Mouse (Mus musculus) G1E-ER4 (cell line): ENCODE measurements around the gene Lbx1. TPM values are rescaled to one million over a fixed set of nuclear protein-coding genes. Genes with fewer than 3 reads are reported as not detected.

ENCODE experiments used
- GATA1 ChIP-seq: IDR thresholded peaks from one replicate; pipeline ENCODE4 v1.8.0; 2012; ENCODE audit warnings: low read length, inconsistent platforms
- polyA plus RNA-seq: library from polyadenylated mRNA; stranded (reverse); fragments of >175 nt; gene quantifications from 2 replicates; pipeline ENCODE4 v1.2.3, GENCODE M21; 2012

The Lbx1 gene
- not detected in 2 replicates for polyA plus RNA-seq

- no peak for TF ChIP-seq GATA1
These were observed at the start of gene Lbx1 for GRCm38 (mm10) chr19:45235766-45236362. Lbx1 (minus strand) TSS chr19:45235812.

DNA sequence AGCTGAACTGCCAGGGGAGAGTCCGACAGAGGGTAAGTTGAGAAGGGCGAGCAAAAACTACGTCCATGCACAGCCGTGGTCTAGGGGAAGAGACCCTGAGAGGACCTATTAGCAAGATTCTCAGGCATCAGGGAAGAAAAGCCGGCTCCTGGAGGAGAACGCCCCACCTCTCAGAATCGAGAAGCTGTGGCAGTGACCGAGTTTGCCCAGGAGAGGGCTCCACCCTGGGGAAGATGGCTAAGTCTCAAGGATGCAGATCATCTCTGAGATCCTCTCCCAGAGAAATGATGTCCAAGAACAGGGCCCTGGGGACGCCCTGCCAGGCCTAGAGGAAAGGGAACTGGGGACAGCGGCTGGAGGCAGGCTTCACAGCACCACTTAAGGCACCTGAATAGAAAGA is 47.7 kb upstream of the Lbx1 start:
- TF ChIP-seq GATA1 = no peak

DNA sequence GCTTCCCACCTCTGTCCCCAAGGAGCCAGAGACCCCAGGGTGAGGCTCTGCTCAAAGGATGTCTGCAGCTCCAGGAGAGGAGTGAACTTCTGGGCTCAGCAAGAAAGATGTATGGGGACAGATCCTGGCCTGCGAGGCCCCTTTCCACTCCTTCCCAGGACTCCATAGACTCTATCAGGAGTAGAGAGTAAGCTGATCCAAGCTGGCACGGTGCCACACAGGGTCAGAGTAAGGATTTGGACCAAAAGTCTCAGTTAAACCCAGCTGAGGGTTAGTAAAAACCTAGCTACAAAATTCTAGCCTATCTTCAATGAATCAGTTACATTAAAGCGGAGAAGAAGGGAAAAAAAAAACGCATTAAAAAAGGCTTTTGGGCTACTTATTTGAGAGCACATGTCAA is 40.6 kb upstream of the Lbx1 start:
- no peak for TF ChIP-seq GATA1

GRCm38 (mm10) chr19:45271986-45272385 is 36.4 kb upstream of the Lbx1 start:
- TF ChIP-seq GATA1 = no peak

DNA sequence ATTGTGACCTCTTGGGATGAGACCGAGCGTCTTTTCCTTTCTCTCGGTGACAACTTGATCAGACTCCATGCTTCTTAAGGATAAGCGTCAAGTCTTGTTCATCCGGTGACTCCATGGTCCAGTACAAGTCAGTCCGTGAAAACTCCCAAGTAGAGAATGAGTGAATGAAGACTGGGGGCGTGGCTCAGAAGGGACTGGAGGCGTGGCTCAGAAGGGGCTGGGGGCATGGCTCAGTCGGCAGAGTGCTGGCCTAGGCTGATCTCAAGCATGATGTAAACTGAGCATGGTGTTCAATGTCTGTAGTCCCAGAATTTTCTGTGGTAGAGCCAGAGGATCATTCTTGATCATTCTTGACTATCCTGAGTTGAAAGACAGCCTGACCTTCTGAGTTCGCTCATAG is 27.4 kb upstream of the Lbx1 start:
- TF ChIP-seq GATA1 = no peak

DNA sequence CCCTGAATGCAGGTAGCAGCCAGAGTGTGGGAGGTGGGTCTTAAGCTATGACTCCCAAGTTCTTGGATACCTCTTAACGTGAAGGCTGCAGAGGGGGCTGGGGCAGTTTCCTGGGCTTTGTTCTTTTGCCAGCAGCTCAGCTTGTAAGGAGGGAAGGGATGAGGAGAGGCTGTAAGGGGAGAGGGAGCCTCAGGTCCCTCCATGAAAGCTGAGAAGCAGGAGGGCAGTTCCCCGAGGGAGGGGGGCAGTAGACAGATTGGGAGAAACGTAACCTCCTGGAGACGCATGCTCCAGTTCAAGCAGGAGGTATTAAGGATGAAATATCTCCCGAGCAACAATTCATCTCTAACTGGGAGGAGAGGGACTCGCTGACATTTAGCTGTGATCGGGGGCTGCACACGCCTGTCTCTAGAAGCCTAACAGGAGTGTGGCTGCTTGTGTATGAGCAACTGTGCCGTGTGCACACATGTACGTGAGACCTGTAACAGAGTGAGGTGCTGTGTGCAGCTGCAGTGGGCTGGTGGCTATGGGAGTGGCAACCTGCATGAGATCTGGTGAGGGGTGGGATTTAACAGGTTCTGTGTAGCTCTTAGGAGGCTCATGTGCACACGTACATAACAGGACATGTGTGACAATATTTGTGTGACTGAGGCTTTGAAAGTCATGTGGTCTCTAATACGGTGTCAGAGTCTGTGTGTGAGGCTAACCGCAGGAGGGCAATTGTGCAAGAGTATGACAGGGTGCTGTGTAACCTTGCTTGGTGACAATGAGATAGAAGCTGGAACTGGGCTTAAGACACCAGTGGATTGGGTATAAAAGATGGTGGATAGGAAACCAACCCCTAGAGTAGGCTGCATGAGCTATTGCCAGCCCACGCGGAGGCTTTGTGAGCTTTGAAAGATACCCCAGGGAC is 22.1 kb upstream of the Lbx1 start:
- no peak for TF ChIP-seq GATA1

DNA sequence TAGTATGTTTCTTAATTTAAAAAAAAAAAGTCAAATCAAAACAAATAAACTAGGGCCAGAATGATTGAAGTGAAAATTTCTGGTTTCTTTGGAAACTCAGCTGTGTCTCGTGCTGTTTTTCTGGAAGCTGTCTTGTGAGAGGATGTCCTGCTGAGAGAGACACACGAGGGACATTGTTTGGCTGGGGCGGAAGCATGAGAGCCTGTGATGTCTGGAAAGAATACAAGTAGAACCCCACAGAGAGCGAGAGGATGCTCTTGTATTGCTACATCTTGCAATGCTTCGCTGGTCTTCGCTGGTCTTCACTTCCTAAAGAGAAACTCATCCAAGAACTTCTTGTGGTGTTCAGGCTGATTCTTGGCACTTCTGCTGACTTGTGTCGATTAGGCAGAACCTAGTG is 19.2 kb upstream of the Lbx1 start:
- TF ChIP-seq GATA1 = no peak

GRCm38 (mm10) chr19:45252436-45252835 is 16.8 kb upstream of the Lbx1 start:
- no peak for TF ChIP-seq GATA1

GRCm38 (mm10) chr19:45248691-45249090 is 13.1 kb upstream of the Lbx1 start:
- TF ChIP-seq GATA1 = no peak

DNA sequence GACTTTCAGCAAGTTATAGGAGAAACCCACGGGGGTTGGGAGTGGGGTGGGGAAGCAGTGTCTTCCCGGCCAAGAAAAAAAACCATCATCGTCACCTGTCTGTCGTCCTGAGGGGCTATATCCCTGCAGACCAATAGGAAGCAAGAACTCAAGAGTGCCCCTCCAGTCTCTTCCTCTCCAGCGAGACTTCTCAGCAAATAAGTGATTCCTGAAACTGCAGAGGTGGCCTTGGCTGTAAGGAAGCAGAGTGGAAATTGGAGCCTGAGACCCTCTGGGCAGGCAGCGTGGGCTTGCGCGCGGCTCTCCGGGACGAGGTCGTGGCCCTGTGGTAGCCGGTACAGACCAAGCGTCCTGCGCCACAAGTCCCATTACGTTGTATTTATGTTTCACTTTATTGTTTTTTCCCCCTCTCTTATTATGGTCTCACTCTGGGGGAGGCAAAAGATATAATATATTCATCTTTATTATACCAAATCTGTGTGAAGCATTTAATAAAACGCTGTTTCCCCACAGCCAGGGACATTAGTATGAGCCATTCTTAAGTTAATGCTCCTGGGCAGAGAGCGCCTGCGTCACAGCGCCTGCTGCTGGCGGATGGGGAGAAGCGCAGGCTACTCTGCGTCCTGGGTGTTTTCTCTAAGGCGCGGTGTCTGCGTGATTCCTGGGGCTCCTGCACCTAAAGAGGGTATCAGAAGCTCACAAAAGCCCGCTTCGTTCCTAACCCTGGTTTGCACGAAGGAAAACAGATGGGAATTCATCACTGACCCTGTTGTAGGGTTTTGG is 8.5 kb upstream of the Lbx1 start:
- no peak for TF ChIP-seq GATA1

- no peak for TF ChIP-seq GATA1
These were observed 7.6 kb upstream of the Lbx1 start for GRCm38 (mm10) chr19:45243264-45243602.

- no peak for TF ChIP-seq GATA1
These were observed 7.0 kb upstream of the Lbx1 start for GRCm38 (mm10) chr19:45242348-45243263.

DNA sequence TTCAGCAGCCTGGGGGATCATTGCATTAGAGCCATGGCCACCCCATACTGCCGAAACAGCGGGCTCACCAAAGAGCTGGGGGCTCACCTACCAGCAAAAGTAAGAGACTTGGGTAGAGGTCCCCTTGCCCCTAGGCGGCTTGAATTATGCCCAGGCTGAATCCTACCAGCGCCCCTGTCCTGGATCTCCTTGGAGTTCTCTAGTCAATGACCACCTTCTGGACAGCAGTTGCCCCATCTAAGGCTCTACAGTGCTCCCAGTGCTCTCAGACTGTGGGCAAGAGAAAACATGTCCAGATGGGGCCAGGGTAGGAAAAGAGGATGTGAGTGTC is 6.4 kb upstream of the Lbx1 start:
- TF ChIP-seq GATA1 = no peak

- TF ChIP-seq GATA1 = no peak
These were observed 4.4 kb upstream of the Lbx1 start for GRCm38 (mm10) chr19:45240026-45240425.

DNA sequence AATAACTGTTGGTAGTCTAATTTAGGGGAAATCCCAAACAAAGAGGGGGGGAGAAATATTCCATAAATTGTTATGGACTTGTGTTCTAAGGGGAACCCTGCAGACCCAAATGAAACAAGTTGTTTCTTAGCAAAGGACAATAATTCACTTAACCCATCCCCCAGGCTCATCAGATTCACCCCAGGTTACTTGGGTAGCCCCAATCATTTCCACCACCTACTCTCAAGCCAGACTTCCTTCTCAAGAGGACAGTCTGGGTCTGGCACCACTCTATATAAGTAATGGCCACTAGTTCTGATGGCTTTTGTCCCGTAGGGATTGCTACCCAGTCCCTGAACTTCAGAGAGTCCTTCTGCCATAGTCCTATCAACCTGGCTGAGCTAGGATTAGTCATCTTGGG is 3.6 kb upstream of the Lbx1 start:
- no peak for TF ChIP-seq GATA1
